Mouse (Mus musculus) cerebellum, adult 2 months (tissue): ENCODE data around the gene Rin3. TPM values are rescaled to one million over a fixed set of nuclear protein-coding genes. Genes with fewer than 3 reads are reported as not detected.

Experiments
- DNase-seq, 2 experiments: peaks; one replicate each; pipeline ENCODE4 v3.0.0; 2021
- H3K27ac ChIP-seq: fragments of 200-500 bp; 2 replicates; pipeline ENCODE4 v1.5.1; 2012; ENCODE audit warnings: low read length, control low read depth, inconsistent platforms; ENCODE audit not compliant: insufficient read depth
- H3K27me3 ChIP-seq: fragments of 200-500 bp; 2 replicates; pipeline ENCODE4 v1.6.1; 2012; ENCODE audit warnings: inconsistent platforms, mild to moderate bottlenecking, low read length, moderate library complexity; ENCODE audit not compliant: control insufficient read depth, insufficient read depth
- H3K4me1 ChIP-seq: fragments of 200-500 bp; 2 replicates; pipeline ENCODE4 v1.6.1; 2011; ENCODE audit warnings: low read length; ENCODE audit not compliant: control insufficient read depth, insufficient read depth
- H3K4me3 ChIP-seq: fragments of 200-500 bp; replicated peaks from 2 replicates; pipeline ENCODE3; 2011; ENCODE audit warnings: mild to moderate bottlenecking, low read depth, low read length, control low read depth; ENCODE audit not compliant: insufficient read depth
- CTCF ChIP-seq: fragments of 200-500 bp; IDR thresholded peaks from 2 replicates; pipeline ENCODE4 v1.5.1; 2011; ENCODE audit warnings: low read depth, mild to moderate bottlenecking, control low read depth, low read length, moderate library complexity, borderline replicate concordance; ENCODE audit not compliant: insufficient read depth
- POLR2A ChIP-seq: fragments of 200-500 bp; IDR thresholded peaks from 2 replicates; pipeline ENCODE4 v1.6.1; 2011; ENCODE audit warnings: low read length, control low read depth, borderline replicate concordance; ENCODE audit not compliant: insufficient read depth
- WGBS: fragments of 180-500 bp; shearing (Covaris S2); methylation state at CpG from one replicate; pipeline ENCODE4 v1.1.7; 2018; 5-methylcytosine and 5-hydroxymethylcytosine counted together
- polyA plus RNA-seq: library from polyadenylated mRNA; depleted of rRNA; stranded (reverse); fragments of >200 nt; gene quantifications from 2 replicates; pipeline ENCODE4 v1.2.3, GENCODE M21; 2012; rRNA removed

Rin3 gene
- polyA plus RNA-seq, 1 experiment: 1.2 TPM

DNA sequence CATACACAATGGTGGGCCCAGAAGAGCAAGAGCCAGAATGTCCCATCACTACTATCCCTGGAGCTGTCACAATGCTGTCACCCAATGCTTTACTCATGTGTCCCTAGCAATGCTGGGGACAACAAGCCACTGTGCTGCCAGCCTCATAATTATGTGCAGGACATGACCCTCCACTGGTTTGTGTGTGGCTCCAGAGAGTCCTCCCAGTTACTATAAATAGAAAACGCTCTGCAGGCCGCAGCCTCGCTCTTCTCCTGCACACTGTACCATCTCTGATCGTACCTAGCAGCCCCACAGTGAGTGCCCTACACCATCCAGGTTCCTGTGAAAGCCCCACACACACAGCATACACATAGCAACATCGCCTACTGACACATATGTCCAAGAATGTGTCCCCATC lies 155.1 kb downstream of the Rin3 start:
- H3K4me3 ChIP-seq: peak overlapping the region; percentile 54
- no peak for DNase-seq
- no peaks in the 10 kb centered on the region for H3K27me3 ChIP-seq
- WGBS: 29% methylated on average over 5 of the region's 5 CpGs
- 0 out of 2 replicates have a peak overlapping the region, but pooled peaks have one; percentile 15 for H3K27ac ChIP-seq
- TF ChIP-seq CTCF (no peak), POLR2A (no peak)
- H3K4me1 ChIP-seq: peaks cover 10% of the 10 kb centered on the region

DNA sequence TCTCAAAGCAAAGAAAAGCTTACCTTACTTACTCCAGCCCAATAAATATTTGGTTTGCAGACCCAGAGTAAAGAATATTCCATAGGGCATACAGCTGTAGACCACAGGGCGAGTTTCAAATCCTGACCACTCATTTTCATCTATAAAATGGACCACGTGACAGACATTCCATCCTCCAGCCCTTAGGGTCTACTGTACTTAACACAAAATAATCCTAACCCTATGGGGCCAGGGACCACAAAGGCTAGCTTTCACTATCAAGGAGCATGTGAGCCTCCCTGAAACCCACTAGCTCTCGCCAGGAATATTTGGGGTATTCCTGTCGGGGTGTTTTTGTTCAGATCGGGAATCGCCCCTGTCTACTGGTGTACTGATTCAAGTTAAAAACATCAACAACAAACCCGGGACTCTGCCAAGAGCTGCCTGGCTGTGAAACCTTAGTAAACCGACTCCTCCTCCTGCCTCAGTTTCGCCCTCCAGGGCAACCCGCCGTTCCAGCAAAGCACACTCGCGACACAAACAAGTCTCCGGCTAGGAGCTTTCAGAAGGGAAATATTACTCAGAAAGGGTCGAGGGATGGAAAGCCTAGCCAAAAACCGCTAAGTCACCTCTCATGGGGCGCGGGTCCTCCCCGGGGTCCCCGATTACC lies 156.3 kb downstream of the Rin3 start:
- H3K27me3 ChIP-seq: no peaks in the 10 kb centered on the region
- WGBS: under 1% methylated on average over 20 of the region's 20 CpGs
- H3K4me3 ChIP-seq: peak overlapping the region; percentile 80
- peak overlapping the region; percentile 23 for H3K27ac ChIP-seq
- peaks cover 10% of the 10 kb centered on the region for H3K4me1 ChIP-seq
- no peak for DNase-seq
- TF ChIP-seq POLR2A: no peak
- no peak for TF ChIP-seq CTCF

DNA sequence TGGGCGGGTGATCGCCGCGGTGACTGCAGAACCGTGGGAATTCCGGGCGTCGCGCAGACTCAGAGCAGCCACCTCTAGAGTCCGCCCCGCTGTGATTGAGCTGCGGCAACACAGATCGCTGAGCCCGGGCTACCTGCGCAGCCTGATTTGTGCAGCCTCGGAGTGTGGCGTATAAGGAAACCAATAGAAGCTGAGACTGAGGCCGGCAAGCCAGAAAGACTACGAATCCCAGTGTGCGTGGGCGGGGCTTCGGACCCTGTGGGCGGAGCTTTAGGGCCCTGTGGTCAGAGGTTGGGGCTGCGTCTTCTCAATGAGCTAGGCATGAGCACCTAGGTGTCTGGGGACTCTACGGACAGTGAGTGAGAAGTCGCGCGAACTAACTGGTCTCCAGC lies 156.8 kb downstream of the Rin3 start, which contains the start of gene Lgmn:
TSS of gene Lgmn (minus strand) at position 182 of the 392 bp plus-strand sequence.
- H3K4me3 ChIP-seq: peak within 1 kb of the TSS; percentile 80
- H3K27ac ChIP-seq: peak within 1 kb of the TSS; percentile 23
- DNase-seq: peak; percentile 99 to 100
- TF ChIP-seq CTCF (no peak), POLR2A (peak; percentile 50; the same call in 1 of the 2 replicates)
- WGBS: under 1% methylated on average over 28 of the region's 28 CpGs
- H3K27me3 ChIP-seq: no peaks in the 10 kb centered on the region
- peaks cover 10% of the 10 kb centered on the region for H3K4me1 ChIP-seq

Other genes with a start within 250 kb of the Rin3 start
- gene Slc24a4, start 154.3 kb upstream of the Rin3 start, polyA plus RNA-seq: 3.4 TPM in 2 replicates
- 139 and 150 TPM in 2 replicates for gene Lgmn, start 156.8 kb downstream of the Rin3 start, polyA plus RNA-seq
- gene Golga5, start 186.1 kb downstream of the Rin3 start, polyA plus RNA-seq: 27.4 and 28.4 TPM in 2 replicates